Mouse (Mus musculus) CH12F3 (cell line): ENCODE data around the gene Ugt1a6a.

ENCODE experiments used
- in situ Hi-C: fragments of 300-500 bp; cut with MboI; formaldehyde crosslinking; loops from 2 replicates; pipeline ENCODE4 v1.14.3; 2020; ENCODE audit warnings: low sequenced_read_pairs

Ugt1a6a gene

DNA sequence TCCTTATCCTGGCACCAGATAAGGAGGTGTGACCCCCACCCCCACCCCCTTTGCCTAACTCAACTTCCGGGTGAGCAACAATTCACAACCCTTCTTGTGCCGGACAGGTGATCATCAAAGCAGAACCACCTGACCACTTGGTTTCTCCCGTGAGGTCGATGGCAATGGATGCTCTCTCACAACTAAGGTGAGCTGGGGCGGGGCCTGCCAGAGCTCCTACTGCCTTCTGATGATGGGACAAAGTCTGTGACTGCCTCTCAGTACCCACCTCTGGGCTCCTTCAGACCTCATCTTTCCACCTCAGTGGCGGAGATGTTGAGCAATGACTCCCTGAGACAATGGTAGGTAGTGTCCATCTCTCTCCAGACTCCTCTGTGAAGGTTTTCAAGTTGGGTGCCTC lies 111.3 kb downstream of the Ugt1a6a start:
- in situ Hi-C loops: no loop called here

DNA sequence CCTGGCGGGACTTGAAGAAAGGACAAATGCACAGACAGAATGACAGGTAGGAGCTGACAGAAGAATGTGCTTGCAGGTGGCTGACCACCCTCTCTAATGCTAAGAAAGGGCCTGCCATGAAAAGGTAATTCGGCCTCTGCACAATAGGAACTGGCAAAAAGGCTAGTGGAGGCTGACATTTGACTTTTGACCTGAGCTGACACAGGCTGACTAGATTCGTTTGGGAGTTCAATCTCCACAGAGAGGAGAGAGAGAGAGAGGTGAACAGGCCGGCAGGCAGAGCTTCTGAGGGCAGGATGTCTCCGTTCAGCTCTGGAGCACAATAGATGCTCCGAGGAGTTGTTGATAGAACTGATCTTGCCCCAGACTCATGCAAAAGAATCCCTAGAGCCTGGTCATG lies 111.8 kb downstream of the Ugt1a6a start:
- in situ Hi-C loops: no loop called here

DNA sequence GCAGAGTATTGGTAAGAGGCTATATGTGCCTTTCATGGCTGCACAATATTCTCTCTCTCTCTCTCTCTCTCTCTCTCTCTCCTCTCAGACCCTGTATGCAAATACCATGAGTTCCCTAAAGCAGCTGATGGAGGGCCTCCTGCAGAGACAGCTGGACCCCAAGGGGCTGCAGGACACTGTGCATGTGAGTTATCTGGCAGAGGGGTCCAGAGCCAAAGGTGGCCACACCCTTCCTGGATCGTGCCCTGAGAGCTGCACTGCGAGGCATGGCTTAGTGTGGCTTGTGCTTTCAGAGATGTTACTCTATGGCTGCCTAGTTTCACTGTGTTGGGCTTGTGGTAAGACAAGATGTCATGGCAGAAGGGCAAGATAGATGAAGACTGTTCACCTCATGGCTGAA lies 113.1 kb downstream of the Ugt1a6a start:
- in situ Hi-C loops: no loop called here

DNA sequence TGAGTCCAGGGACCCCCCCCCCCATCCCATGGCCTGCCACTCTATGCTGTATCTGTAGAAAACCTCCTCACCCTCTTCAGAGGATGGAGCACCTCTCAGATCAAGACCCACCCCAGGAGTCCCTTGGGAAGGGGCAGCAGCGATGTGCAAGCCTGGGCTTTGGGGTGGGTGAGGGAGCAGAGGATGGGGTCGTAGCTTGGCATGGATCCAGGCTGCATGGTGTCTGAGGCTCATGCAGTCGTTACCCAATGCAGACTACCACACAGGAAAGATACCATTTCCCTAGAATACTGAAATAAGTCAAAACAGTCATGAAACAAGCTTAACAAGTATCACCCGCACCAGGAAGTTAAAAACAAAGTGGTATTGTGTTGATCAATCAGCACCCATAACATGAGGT lies 114.0 kb downstream of the Ugt1a6a start:
- in situ Hi-C loops: no loop called here

DNA sequence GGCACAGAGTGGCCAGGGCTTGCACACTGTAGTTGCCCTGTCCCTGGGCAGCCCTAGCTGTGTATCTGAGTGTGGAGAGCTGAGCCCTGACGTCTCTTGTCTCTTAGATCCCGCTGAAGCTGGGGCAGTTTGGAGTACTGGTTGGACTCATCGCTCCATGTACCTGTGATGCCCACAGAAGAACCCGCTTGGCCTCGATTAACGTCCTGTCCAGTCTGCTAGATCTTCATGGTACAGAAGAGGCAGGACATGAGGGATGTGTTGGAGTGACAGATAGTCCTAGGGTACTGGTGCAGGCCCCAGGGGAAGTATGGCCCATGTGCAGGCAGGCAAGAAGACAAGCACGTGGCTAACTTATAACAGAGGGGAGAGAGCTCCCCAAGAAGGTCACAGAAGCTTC lies 115.0 kb downstream of the Ugt1a6a start:
- in situ Hi-C loops: no loop called here

DNA sequence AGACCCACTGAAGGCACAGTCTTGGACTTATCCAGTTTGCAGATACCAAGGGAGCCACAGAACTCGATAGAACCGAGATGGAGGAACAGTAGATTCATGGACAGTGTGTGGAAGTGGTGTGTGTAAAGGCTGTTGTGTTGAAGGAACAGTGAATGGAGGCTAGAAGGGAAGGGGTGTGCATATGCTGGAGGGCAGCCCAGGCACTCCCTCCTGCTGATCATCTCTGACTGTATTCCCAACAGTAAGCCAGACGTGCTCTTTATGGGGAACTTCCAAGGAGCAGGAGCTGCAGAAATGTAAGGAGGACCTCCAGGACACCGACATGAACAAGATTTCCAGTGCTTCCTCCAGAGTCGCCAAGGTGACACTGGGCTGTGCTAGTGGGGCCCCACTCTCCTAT lies 115.4 kb downstream of the Ugt1a6a start:
- in situ Hi-C loops: no loop called here

DNA sequence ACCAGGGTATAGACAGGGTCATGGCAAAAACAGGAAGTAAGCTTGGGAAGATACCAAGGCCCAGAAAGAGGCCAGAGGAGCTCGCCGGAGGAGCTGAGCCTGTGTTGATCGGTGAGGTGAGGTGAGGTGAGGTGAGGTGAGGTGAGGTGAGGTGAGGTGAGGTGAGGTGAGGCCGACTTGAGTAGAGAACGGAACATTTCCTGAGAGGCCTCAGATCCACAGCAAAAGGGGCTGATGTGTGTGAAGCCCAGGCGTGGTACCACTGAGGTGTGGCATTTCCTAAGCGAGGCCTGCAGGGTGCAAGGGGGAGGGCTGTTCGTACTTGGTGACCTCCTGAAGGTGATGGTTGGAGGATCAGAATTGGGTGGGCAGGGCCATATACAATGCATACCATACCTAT lies 118.5 kb downstream of the Ugt1a6a start:
- in situ Hi-C loops: no loop called here

DNA sequence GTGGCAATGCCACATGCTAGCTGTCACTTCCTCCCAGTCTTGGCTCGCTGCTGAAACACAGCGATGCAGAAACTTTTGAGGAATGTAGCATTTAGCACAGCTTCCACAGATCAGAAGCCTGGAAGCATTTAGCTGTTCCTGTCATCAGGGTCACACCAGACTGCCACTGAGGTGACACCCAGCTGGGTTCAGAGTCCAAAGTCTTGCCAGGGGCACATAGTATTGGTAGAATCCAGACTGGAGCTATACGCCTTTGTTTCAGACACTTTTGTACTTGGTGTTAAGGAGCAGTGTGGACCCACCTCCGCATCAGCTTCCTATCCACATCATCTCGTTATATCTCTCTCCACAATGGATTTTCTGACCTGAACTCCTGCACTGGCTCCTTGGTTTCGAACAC lies 118.9 kb downstream of the Ugt1a6a start:
- in situ Hi-C loops: no loop called here

DNA sequence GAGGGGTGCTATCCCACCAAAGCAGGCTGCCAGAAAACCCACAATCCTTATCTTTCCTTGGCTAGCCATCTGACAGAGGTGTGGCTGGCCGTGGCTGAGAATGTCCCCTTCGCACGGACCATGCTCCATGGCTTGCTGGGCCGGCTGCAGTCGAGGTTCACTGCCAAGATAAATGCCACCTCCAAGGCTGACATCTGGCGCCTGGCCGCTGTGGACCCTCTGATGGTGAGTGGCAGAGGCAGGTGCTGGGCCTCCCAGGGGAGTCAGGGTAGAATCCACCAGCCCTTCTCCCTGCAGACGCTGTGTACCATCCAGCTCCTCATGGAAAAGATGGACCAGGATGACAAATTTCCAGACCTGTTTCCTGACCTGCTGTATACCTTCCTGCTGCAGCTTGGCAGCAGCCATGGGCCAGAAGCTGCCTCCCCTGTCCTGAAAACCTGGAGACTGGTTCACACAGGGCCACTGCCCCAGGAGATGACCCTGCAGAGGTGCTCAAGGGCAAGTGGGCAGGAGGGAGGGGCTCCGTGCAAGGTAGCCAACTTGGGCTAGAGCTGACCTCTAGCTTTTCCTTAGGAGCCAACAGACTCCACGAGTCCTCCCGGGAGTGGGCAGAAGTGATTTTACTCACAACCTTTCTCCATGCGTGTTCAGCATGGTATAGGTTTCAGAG lies 120.3 kb downstream of the Ugt1a6a start:
- in situ Hi-C loops: no loop called here

DNA sequence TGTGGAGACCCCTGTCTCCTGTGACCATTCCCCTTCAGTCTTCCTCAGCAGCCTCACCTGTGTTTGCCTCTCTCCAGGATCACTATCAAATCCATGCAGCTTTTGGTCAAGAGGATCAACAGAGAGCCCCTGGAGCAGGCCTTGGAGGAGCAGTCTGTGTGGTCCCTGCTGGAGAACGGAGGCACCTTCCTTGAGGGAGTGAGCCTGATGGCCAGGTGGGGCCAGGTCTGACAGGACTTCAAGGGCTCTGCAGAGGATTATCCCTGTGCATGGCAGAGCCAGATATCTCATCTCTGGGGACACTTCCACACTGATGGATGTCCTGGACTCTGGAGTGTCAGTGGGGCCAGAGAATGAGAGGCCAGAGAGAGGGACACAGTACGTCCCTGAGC lies 120.9 kb downstream of the Ugt1a6a start:
- in situ Hi-C loops: no loop called here

DNA sequence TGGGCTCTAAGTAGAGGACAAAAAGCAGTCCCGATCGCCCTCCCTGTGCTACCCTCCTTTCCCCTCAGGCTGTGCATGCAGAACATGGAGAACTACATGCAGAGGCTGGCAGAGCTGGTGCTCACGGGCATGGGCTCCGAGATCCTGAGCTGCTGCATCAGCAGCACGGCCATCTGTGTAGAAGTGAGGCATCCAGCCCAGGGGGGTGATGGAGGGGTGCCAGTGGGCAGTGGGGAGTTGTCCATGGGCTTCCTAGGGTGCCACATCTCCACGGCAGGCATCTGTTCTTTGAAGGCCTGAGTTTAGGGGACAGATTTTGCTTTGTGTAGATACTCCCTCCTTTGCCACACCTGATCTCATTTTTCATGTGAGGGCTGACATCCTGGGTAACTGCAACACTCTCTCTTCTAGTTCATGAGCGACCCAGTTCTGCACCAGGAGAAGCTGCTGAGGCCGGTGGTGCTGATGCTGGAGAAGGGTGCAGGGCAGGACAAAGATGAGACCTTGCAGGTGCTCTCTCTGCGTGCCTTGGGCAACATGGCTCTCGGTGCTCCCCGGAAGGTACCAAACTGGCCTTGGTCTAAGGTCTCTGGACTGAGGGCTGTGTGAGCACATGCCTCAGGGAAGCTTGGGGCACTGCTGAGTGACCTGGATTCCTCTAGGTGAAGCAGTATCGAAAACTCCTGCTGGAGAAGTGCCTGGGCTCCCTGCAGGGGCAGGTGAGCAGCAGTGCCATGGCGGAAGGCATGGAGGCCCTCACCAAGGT lies 121.6 kb downstream of the Ugt1a6a start:
- in situ Hi-C loops: no loop called here

DNA sequence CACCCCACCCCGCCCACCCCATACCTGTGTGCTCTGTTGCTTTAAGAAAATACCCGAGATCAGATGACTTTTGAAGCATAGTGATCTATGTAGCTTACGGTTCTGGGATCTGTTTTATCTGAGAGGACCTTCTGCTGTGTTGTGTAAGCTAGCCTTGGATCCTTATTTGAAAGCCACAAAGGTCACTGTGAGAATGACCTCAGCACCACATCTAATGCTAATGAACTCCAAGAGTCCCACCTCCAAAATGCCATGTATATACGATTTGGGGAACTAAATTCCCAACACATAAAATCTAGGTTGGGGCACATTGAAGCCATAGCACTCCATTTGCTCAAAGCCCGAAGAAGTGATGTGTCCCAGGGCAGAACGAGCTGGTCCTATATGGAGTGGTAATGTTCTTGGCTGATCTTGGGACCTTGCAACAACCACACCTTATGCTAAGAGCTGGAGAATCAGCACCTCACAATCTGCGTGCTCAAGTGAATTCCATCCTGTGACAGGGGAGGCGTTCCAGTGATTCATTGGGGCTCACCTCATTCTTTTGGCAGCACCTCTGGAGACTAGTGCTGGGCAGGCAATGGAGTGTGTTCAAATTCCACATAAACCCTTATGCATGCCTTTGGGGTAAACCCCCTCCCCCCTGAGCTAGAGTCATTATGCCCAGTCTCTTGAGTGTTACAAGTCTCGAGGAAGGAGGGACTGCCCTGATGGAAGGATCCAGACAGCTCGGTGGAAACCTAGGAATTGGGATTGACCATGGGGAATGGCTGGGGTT lies 122.5 kb downstream of the Ugt1a6a start:
- in situ Hi-C loops: no loop called here

DNA sequence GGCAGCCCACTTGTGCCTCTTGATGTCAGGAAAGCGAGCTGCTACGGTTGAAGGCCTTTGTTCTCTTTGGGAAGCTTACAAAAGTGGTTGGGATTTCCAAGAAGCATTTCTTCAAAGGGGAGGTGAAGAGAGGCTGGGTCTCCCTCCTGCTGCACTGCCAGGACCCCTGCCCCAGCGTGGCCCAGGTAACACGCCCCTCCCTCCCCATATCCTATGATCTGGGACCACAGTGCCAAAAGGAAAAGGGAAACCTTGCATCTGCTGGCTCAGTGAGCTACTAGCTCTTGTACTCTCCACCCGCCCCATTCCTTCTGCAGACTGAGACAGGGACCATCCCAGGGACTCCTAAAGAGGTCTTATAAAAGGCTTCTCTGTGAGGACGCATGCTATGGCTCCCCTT lies 123.1 kb downstream of the Ugt1a6a start:
- in situ Hi-C loops: no loop called here

DNA sequence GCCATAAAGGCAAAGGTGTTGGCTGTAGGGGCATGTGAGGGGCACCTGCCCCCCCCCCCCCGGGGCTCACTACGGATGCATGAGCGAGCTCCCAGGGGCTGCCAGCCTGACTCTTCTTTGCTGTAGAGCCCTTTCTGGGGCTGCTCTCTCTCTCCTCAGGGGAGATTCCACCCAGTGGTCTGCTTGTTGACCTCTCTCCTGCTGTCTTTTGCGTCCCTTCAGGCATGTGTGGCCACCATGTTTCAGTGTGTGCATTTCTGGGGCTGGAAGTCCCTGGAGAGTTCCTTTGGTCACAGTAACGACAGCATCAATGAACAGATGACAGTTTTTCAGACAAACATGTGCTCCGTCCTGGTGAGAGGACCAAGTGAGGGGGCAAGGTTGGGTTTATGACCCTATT lies 123.8 kb downstream of the Ugt1a6a start:
- in situ Hi-C loops: no loop called here

DNA sequence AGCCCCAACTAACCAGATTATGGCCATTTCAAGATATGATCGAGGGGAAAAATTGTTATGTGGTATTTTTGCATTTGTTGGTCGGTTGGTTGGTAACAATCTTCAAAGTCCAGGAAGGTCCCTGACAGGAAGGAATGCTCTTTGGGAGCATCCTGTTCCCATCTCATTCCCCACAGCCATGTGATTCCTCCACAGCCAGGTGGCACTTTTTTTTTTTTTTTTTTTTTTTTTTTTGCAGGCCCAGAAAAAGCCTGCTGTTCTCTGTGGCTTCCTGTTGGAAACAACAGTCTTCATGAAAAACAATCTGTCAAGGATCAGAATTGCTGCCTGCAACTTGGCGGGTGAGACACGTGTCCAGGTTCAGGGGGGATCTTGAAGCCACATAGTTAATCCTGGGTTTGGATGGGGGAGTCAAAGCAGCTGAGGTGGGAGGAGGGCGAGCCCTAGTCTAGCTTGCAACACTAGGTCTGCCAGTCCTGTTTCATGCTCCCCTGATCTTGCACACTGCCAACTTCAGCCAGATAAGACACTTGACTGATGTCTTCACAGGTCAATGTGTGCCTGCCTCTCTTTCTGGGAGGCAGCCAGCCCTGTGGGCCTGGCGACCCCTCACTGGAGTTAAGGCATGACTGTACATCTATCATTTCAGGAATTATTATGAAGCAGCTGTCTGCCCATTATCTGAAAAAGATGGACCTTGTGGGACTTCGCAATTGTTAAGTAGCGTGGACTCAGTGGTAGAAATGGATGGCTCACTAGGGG lies 124.5 kb downstream of the Ugt1a6a start:
- in situ Hi-C loops: no loop called here

DNA sequence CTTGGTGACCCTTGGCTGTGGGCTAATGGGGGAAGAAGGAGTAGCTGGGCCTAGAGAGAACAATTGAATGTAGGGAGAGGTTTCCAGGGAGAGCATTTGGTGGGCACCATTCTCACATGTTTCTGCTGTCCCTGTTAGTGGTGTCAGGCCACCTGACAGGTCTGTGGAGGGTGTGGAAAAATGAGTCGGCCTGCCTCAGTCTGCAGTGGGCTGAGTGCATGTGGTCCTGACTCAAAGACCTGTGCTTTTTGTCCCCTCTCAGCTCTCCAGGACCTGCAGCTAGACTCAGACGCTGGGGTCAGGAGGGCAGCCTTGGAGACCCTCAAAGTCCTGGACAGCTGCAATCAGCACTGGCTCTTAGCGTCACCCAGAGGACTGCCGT lies 125.0 kb downstream of the Ugt1a6a start:
- in situ Hi-C loops: no loop called here

DNA sequence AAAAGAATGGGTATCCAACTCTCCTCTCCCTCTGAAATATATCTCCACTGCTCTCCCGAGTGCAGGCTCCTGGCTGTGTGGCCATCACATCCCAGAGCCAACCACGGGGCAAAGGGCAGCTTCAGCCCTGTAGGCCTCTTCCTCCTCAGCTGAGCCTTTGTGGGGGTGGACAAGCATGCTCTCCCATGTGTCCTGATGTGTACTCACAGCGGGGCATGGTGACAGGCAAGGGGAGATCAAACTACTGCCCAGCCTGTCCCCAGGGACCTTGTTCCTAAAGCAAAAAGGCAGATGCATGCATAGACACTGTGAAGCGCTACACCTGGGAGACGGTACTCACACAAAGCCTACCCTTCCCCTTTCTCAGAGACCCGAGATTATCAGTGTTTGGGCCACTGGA lies 125.5 kb downstream of the Ugt1a6a start:
- in situ Hi-C loops: no loop called here

DNA sequence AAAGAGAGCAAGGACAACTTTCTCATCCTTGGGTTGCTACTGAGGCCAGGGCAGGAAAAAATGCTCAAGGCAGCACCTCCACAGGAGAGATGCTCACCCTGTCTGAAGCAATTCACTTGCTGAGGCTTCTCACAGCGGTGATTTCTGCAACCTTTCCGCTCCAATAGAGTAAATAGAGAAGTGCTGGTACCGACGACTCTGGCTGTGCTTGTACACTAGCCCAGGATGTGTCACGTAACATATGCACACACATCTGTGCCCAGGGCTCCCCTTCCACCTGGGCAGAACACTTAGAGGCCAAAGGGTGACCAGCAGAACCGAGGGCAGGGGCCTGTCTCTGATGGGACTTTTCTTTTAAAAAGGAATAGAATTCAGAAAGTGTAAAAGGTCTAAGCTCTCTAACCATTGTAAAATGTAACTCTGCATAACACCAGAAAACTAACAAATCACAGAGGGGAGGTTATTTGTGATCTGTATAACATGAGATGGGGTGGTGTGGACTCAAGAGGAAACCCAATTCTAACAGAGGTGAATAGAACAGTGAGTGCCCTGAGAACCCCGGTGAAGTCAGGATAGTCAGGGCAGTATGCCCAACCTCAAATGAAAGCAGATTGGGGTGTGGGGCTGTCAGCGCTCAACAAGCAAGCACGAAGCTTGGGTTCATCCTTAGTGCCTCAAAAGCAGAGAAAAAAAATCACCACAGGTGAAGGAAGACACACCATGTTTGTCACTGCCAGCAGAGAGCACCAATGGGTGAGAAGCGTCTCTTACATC lies 126.2 kb downstream of the Ugt1a6a start:
- in situ Hi-C loops: no loop called here

DNA sequence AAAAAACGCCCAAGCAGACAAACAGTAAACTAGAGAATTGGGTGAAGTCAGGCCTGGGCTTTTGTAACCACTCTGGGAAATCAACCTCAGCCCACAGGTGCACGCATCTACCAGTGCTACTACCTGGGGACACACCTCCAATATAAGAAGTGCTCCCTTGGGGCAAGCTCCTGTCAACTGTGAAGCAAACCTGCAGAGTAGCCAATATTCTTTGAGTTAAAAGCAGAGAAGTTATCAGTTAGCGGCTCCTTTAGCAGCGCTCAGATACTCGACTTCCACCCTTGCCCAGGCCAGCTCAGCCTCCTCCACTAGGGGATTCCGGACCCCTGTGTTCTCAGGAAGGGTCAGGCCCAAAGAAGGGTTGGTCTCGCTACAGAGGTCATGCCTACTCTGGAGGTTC lies 127.1 kb downstream of the Ugt1a6a start:
- in situ Hi-C loops: no loop called here

DNA sequence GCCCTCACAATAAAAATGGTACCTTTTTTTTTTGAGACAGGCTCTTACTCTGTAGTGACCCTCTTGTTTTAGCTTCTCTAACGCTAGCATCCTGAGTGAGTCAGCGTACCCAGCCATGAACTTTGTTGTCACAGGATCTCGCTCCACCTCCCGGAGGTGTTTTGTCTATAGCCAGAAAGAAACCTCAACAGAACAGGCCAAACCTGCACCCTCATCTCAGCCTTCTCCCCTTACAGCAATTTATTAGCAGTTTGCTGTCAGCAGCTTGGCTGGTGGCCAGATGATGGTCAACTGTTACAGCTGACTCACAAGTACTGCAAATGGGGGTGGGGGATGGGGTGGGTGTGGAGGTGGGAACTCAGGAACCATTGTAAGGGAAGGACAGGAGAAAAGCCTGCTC lies 127.6 kb downstream of the Ugt1a6a start:
- in situ Hi-C loops: no loop called here

DNA sequence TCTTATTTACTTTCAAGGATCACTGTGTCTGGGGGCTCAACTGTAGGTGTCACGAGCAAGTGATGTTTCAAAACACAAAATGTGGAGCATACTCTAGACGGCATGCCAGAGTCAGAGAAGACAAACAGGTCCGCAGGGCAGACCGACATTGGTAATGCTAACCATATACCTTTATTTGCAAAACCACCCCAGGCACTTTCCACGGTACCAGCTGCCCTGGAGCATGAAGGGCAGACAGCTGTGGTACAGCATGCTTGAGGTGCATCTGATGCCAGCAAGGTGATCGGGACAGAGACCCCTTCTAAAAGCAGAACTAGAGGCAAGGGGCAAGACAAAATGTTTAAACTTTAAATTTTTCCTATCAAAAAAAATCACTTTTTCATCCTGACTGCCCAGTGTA lies 128.4 kb downstream of the Ugt1a6a start:
- in situ Hi-C loops: no loop called here
